Mouse (Mus musculus): ENCODE results near the gene Rpa1.

- no peak for TF ChIP-seq CTCF (IDR thresholded peaks at IDR 0.05; ENCODE audit: low read depth, low read length)
- TF ChIP-seq POLR2A (IDR thresholded peaks at IDR 0.05; ENCODE audit: borderline replicate concordance, low read depth, low read length): no peak
Measured at GRCm38 (mm10) chr11:75280435-75281001, 67.6 kb downstream of the Rpa1 start.

Measured in bone marrow macrophage, adult 2 months (primary cell).